Mouse (Mus musculus): ENCODE results near the gene Dpf2.

Dpf2 gene

GRCm38 (mm10) chr19:5871683-5872082, 41.1 kb downstream of the Dpf2 start:
- no peak for ATAC-seq (ENCODE audit: insufficient number of reproducible peaks, low FRiP score, low TSS enrichment)

GRCm38 (mm10) chr19:5871273-5871672, 41.5 kb downstream of the Dpf2 start:
- ATAC-seq (ENCODE audit: insufficient number of reproducible peaks, low FRiP score, low TSS enrichment), result no peak

- ATAC-seq (ENCODE audit: insufficient number of reproducible peaks, low FRiP score, low TSS enrichment), result no peak
These were observed 44.7 kb downstream of the Dpf2 start for GRCm38 (mm10) chr19:5868096-5868495.

GRCm38 (mm10) chr19:5864710-5865398, 48.0 kb downstream of the Dpf2 start:
- ATAC-seq (ENCODE audit: insufficient number of reproducible peaks, low FRiP score, low TSS enrichment), result no peak

- no peak for ATAC-seq (ENCODE audit: insufficient number of reproducible peaks, low FRiP score, low TSS enrichment)
These were observed 49.0 kb downstream of the Dpf2 start for GRCm38 (mm10) chr19:5863776-5864175.

- no peak for ATAC-seq (ENCODE audit: insufficient number of reproducible peaks, low FRiP score, low TSS enrichment)
These were observed 50.3 kb downstream of the Dpf2 start for GRCm38 (mm10) chr19:5862335-5863085.

GRCm38 (mm10) chr19:5856604-5857003, 56.2 kb downstream of the Dpf2 start:
- no peak for ATAC-seq (ENCODE audit: insufficient number of reproducible peaks, low FRiP score, low TSS enrichment)

- ATAC-seq (ENCODE audit: insufficient number of reproducible peaks, low FRiP score, low TSS enrichment), result no peak
These were observed 60.6 kb downstream of the Dpf2 start for GRCm38 (mm10) chr19:5852035-5852722.

- ATAC-seq (ENCODE audit: insufficient number of reproducible peaks, low FRiP score, low TSS enrichment), result no peak
These were observed 61.3 kb downstream of the Dpf2 start for GRCm38 (mm10) chr19:5851481-5851971.

GRCm38 (mm10) chr19:5850860-5851259, 62.0 kb downstream of the Dpf2 start:
- ATAC-seq (ENCODE audit: insufficient number of reproducible peaks, low FRiP score, low TSS enrichment), result no peak

- ATAC-seq (ENCODE audit: insufficient number of reproducible peaks, low FRiP score, low TSS enrichment), result no peak; the same call in 1 of the 2 replicates
These were observed 62.8 kb downstream of the Dpf2 start for GRCm38 (mm10) chr19:5849843-5850527.

- ATAC-seq (ENCODE audit: insufficient number of reproducible peaks, low FRiP score, low TSS enrichment), result peak; percentile 1; the same call in 1 of the 2 replicates
These were observed 63.8 kb downstream of the Dpf2 start for GRCm38 (mm10) chr19:5848826-5849672.

GRCm38 (mm10) chr19:5848032-5848825, 64.6 kb downstream of the Dpf2 start:
- ATAC-seq (ENCODE audit: insufficient number of reproducible peaks, low FRiP score, low TSS enrichment), result no peak

GRCm38 (mm10) chr19:5847306-5847796, 65.5 kb downstream of the Dpf2 start:
- no peak for ATAC-seq (ENCODE audit: insufficient number of reproducible peaks, low FRiP score, low TSS enrichment)

GRCm38 (mm10) chr19:5846557-5847305, 66.1 kb downstream of the Dpf2 start:
- ATAC-seq (ENCODE audit: insufficient number of reproducible peaks, low FRiP score, low TSS enrichment), result peak; percentile 69

All from cerebellum, adult (tissue).